Mouse (Mus musculus) lung, postnatal 0 days (tissue): ENCODE data around the gene Rmi2. TPM values are rescaled to one million over a fixed set of nuclear protein-coding genes. Genes with fewer than 3 reads are reported as not detected.

Experiments used
- ATAC-seq: fragments of 200-750 bp; cut with Nextera tagmentation; 2 replicates; pipeline ENCODE4 v1.8.0; 2017; ENCODE audit warnings: moderate library complexity
- DNase-seq: peaks from one replicate; pipeline ENCODE4 v3.0.0-alpha.2; 2016; ENCODE audit warnings: low spot score
- H3K27ac ChIP-seq: fragments of 300-500 bp; sonication (generic); 2 replicates; pipeline ENCODE4 v1.5.1; 2014; ENCODE audit warnings: antibody characterized with exemption, mild to moderate bottlenecking, low read length, mixed read lengths
- H3K27me3 ChIP-seq: fragments of 300-500 bp; sonication (generic); replicated peaks from 2 replicates; pipeline ENCODE4 v1.6.1; 2014; ENCODE audit warnings: low read length, mixed read lengths; ENCODE audit not compliant: insufficient read depth
- H3K36me3 ChIP-seq: fragments of 300-500 bp; sonication (generic); 2 replicates; pipeline ENCODE4 v1.6.1; 2014; ENCODE audit warnings: low read length, mixed read lengths; ENCODE audit not compliant: insufficient read depth
- H3K4me1 ChIP-seq: fragments of 300-500 bp; sonication (generic); 2 replicates; pipeline ENCODE4 v1.6.1; 2014; ENCODE audit warnings: antibody characterized with exemption, low read depth, low read length, mixed read lengths; ENCODE audit not compliant: insufficient read depth
- H3K4me2 ChIP-seq: fragments of 300-500 bp; sonication (generic); replicated peaks from 2 replicates; pipeline ENCODE4 v1.6.1; 2014; ENCODE audit warnings: low read depth, mild to moderate bottlenecking, low read length, moderate library complexity, mixed read lengths
- H3K4me3 ChIP-seq: fragments of 300-500 bp; sonication (generic); 2 replicates; pipeline ENCODE4 v1.5.1; 2014; ENCODE audit warnings: low read depth, low read length
- H3K9ac ChIP-seq: fragments of 300-500 bp; sonication (generic); replicated peaks from 2 replicates; pipeline ENCODE4 v1.6.1; 2014; ENCODE audit warnings: low read depth, mild to moderate bottlenecking
- H3K9me3 ChIP-seq: fragments of 300-500 bp; sonication (generic); 2 replicates; pipeline ENCODE4 v1.6.1; 2016; ENCODE audit warnings: low read length, mixed read lengths
- CTCF ChIP-seq: IDR thresholded peaks from 2 replicates; pipeline ENCODE4 v1.5.1; 2016; ENCODE audit warnings: antibody characterized with exemption, mild to moderate bottlenecking
- EP300 ChIP-seq: IDR thresholded peaks from 2 replicates; pipeline ENCODE4 v1.6.1; 2016; ENCODE audit warnings: antibody characterized with exemption, mild to moderate bottlenecking, control low read depth
- WGBS: fragments of 180-500 bp; shearing (Covaris S2); extraction: QIAGEN DNeasy Blood & Tissue Kit; methylation state at CpG from one replicate; pipeline ENCODE4 v1.1.7; 2014; 5-methylcytosine and 5-hydroxymethylcytosine counted together
- polyA plus RNA-seq: library from polyadenylated mRNA; unstranded; fragments of >200 nt; fragmentation: Nextera tagmentation; extraction: Ambion mirVana; gene quantifications from 2 replicates; pipeline ENCODE4 v1.2.1, GENCODE M21; 2015

The Rmi2 gene
- polyA plus RNA-seq, 1 experiment from 2014 or later: 0.44 TPM

DNA sequence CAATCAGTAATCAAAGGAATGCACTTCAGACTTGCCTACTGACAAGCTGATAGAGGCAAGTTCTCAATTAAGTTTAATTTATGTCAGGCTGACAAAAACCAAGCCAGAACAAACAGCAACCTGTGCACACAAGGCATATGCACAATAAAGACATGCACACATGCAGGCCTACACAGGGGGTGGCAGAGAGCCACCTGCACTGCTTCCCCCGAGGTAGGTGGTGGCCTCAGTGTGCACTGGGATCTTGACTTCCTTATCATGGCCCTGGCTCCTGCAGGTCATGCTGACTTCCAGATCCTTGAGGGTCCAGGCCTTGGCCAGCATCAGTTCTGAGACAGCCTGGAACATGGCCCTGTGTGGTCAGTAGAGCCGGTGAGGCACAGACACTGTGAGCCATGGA, 67.1 kb downstream of the Rmi2 start:
- Histone ChIP-seq H3K4me2 (no peak overlapping the region), H3K36me3 (no peaks in the 10 kb centered on the region), H3K27me3 (no peaks in the 10 kb centered on the region), H3K4me1 (no peaks in the 10 kb centered on the region), H3K9me3 (no peaks in the 10 kb centered on the region), H3K27ac (no peak overlapping the region), H3K4me3 (no peak overlapping the region), H3K9ac (no peak overlapping the region)
- DNase-seq (no peak), ATAC-seq (no peak)
- 44% methylated on average over 2 of the region's 2 CpGs for WGBS
- no peak for TF ChIP-seq CTCF
- no peak for TF ChIP-seq EP300

DNA sequence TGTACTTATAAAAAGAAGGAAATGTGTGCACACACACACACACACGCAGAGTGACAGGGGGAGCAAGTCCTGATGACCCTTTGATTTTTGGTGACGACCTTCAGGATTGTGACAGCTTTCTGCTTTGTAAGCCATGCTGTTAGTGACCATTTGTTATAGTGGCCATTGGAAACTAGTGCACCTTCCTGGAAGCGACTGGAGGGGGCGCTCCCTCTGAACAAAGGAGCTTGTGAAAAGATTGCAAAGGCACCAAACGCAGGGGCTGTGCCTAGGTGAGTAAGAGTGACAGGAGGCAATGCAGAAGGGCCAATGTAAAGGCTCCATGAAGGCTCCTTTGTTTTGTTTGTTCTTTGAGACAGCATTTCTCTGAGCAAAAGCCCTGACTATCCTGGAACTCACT, 68.0 kb downstream of the Rmi2 start:
- TF ChIP-seq CTCF: peak; percentile 40
- no peak for TF ChIP-seq EP300
- DNase-seq: no peak
- no peak for ATAC-seq
- H3K4me1 ChIP-seq: no peaks in the 10 kb centered on the region
- H3K27me3 ChIP-seq: no peaks in the 10 kb centered on the region
- H3K4me3 ChIP-seq: no peak overlapping the region
- H3K4me2 ChIP-seq: no peak overlapping the region
- no peak overlapping the region for H3K27ac ChIP-seq
- H3K9me3 ChIP-seq: no peaks in the 10 kb centered on the region
- 56% methylated on average over 5 of the region's 5 CpGs for WGBS
- H3K9ac ChIP-seq: no peak overlapping the region
- H3K36me3 ChIP-seq: no peaks in the 10 kb centered on the region

DNA sequence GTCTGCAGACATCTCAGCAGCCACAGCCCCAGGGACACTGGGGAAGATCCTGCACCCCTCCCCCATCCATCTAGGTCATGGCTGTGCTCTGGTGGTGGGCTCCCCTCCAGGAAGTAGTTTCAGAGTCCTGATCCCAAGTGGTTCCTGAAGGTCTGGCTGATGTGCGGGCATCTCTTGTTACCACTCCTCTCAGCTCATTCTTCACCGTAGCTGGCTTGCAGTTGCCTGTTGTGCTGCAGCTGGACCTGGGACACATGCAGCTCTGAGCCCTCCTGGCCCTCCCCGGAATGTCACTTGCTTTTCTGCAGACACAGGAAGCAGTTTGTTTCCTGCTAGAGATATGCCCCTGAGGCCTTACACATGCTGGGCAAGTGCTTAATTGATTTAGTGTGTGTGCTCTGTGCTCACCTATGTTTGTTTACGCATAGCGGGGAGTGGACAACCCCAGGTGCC, 70.8 kb downstream of the Rmi2 start:
- H3K4me2 ChIP-seq: no peak overlapping the region
- DNase-seq: no peak
- no peaks in the 10 kb centered on the region for H3K27me3 ChIP-seq
- no peak overlapping the region for H3K9ac ChIP-seq
- no peaks in the 10 kb centered on the region for H3K4me1 ChIP-seq
- TF ChIP-seq CTCF (no peak), EP300 (no peak)
- H3K27ac ChIP-seq: no peak overlapping the region
- ATAC-seq: 0 out of 2 replicates have a peak, but pooled peaks have one; percentile 14
- H3K4me3 ChIP-seq: no peak overlapping the region
- no peaks in the 10 kb centered on the region for H3K36me3 ChIP-seq
- H3K9me3 ChIP-seq: no peaks in the 10 kb centered on the region
- 29% methylated on average over 5 of the region's 5 CpGs for WGBS

DNA sequence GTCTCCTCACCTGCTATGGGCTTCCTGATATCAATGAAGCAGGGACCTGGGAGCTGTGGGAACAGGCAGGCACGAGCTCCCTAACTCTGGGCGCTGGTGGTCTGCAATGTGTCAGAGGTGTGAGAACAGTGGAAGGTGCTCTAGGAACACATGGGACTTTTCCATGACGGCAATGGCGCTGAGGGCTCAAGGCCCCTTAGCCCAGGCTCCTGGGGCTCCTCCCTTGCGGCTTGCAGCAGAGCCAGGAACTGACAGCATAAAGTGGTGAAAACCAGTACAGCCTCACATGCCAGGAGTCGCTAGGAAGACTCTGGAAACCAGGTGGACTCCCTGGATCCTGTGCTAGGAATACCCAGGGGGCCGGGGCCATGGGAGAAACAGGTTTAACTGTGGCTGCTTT, 75.7 kb downstream of the Rmi2 start:
- TF ChIP-seq CTCF (no peak), EP300 (no peak)
- Histone ChIP-seq H3K36me3 (no peaks in the 10 kb centered on the region), H3K27me3 (no peaks in the 10 kb centered on the region), H3K9ac (no peak overlapping the region), H3K4me1 (no peaks in the 10 kb centered on the region), H3K27ac (no peak overlapping the region), H3K4me3 (no peak overlapping the region), H3K9me3 (no peaks in the 10 kb centered on the region), H3K4me2 (no peak overlapping the region)
- no peak for ATAC-seq
- no peak for DNase-seq
- 78% methylated on average over 7 of the region's 7 CpGs for WGBS

DNA sequence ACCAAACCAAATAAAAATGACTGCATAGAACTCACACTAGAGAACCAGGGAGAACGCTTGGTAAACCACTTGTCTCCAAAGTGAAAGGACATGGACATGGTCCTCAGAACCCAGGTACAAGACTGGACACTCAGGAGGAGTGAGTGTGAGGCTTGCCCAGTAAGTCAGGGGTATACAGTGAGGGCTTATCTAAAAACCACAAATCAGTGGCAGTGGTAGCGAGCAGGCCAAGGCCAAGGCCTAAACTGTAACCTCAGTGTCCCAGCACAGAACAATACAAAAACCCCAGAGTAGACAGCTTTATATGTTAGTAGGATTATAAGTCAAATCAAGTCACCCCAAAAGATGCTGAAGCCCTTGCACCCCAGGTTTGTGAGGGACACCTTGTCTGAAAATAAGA, 76.2 kb downstream of the Rmi2 start:
- H3K9ac ChIP-seq: no peak overlapping the region
- H3K27me3 ChIP-seq: no peaks in the 10 kb centered on the region
- H3K9me3 ChIP-seq: no peaks in the 10 kb centered on the region
- ATAC-seq (no peak), DNase-seq (no peak)
- 72% methylated on average over 2 of the region's 2 CpGs for WGBS
- H3K4me2 ChIP-seq: no peak overlapping the region
- no peak overlapping the region for H3K4me3 ChIP-seq
- H3K4me1 ChIP-seq: no peaks in the 10 kb centered on the region
- TF ChIP-seq EP300 (no peak), CTCF (no peak)
- H3K36me3 ChIP-seq: no peaks in the 10 kb centered on the region
- no peak overlapping the region for H3K27ac ChIP-seq

DNA sequence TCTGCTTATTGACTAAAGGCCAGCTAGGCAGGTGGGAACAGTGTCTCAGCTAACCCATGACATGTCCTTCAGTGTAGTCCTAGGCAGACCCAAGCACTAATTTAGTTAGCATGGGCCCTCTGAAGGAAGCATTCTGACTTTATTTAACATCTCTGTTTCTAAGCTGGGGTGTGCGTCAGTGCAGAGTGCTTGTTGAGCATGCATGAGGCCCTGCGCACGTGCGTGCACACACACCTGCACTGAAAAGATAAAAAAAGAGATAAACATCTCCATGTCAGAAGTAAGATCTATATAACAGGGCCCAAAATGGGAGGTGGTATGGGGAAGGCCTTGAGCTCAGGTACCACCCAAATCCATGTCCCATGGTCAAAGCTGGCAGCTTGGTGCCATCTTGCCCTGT, 80.2 kb downstream of the Rmi2 start:
- DNase-seq: no peak
- ATAC-seq: no peak
- Histone ChIP-seq H3K4me1 (no peaks in the 10 kb centered on the region), H3K4me3 (no peak overlapping the region), H3K9ac (no peak overlapping the region), H3K4me2 (no peak overlapping the region), H3K36me3 (no peaks in the 10 kb centered on the region), H3K27ac (no peak overlapping the region), H3K9me3 (no peaks in the 10 kb centered on the region), H3K27me3 (no peaks in the 10 kb centered on the region)
- TF ChIP-seq EP300: no peak
- TF ChIP-seq CTCF: no peak
- WGBS: 88% methylated on average over 4 of the region's 4 CpGs

DNA sequence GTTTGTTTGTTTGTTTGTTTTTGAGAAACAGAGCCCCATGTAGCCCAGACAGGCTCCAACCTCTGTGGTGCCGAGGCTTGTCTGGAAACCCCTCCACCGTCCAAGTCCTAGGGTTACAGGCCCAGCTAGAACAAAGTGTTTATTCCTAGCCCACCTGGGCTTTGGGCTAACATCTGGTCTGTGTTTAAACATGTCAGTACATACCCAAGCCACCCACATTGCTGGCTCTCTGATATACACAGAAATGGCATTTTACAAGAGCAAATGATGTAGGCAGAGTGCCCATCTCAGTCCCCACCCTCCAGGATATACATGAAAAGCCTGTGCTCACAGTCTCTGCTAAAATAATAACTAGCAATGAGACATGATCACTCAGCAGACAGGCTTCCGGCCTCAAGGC, 81.4 kb downstream of the Rmi2 start:
- Histone ChIP-seq H3K9me3 (no peaks in the 10 kb centered on the region), H3K4me3 (no peak overlapping the region), H3K4me2 (no peak overlapping the region), H3K9ac (no peak overlapping the region), H3K27me3 (no peaks in the 10 kb centered on the region), H3K4me1 (no peaks in the 10 kb centered on the region), H3K27ac (no peak overlapping the region), H3K36me3 (no peaks in the 10 kb centered on the region)
- DNase-seq (no peak), ATAC-seq (no peak)
- 53% methylated on average over 3 of the region's 3 CpGs for WGBS
- TF ChIP-seq EP300 (no peak), CTCF (no peak)
